Mouse (Mus musculus): ENCODE results near the gene Mllt3.

DNA sequence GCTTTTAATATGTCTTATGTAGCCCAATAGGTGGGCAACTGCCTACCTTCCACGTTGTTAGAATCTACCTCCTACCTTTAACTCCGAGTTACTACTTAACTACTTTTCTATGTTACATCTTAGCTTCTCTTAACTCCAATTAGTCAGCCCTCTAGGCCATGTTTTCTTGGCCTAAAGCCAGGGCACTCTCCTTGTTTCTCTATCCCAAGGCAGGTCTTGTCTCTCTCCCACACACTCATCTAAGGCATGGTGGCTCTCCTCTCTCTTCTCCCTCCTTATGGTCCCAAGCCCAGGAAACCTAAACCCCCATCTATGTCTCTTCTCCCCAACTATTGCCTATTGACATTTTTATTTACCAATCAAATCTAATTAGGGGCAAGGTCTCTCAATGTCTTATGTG lies 273.5 kb downstream of the Mllt3 start:
- TF ChIP-seq CTCF (IDR thresholded peaks at IDR 0.05; ENCODE audit: borderline replicate concordance, extremely low read depth, insufficient read depth, insufficient read length): no peak
- no peak for TF ChIP-seq POLR2A (IDR thresholded peaks at IDR 0.05; ENCODE audit: borderline replicate concordance, extremely low read depth, insufficient read depth, insufficient read length, poor library complexity, severe bottlenecking)
